Mouse (Mus musculus) hindbrain, embryonic 16.5 days (tissue): ENCODE results near the gene She. TPM values are rescaled to one million over a fixed set of nuclear protein-coding genes. Genes with fewer than 3 reads are reported as not detected.

Experiments used
- ATAC-seq: fragments of 200-750 bp; cut with Nextera tagmentation; 2 replicates; pipeline ENCODE4 v1.8.0; 2017; ENCODE audit warnings: moderate TSS enrichment, moderate library complexity
- H3K27ac ChIP-seq: fragments of 300-500 bp; sonication (generic); 2 replicates; pipeline ENCODE4 v1.5.1; 2014; ENCODE audit warnings: low read depth, mild to moderate bottlenecking, control low read depth, low read length, moderate library complexity
- H3K27me3 ChIP-seq: fragments of 300-500 bp; sonication (generic); replicated peaks from 2 replicates; pipeline ENCODE4 v1.6.1; 2014; ENCODE audit warnings: low read length; ENCODE audit not compliant: control insufficient read depth, insufficient read depth
- H3K36me3 ChIP-seq: fragments of 300-500 bp; sonication (generic); 2 replicates; pipeline ENCODE4 v1.6.1; 2014; ENCODE audit warnings: mild to moderate bottlenecking, low read length, moderate library complexity, mixed read lengths; ENCODE audit not compliant: control insufficient read depth, insufficient read depth
- H3K4me1 ChIP-seq: fragments of 300-500 bp; sonication (generic); 2 replicates; pipeline ENCODE4 v1.6.1; 2014; ENCODE audit warnings: low read depth, low read length; ENCODE audit not compliant: control insufficient read depth, insufficient read depth
- H3K4me2 ChIP-seq: fragments of 300-500 bp; sonication (generic); 2 replicates; pipeline ENCODE4 v1.6.1; 2014; ENCODE audit warnings: mild to moderate bottlenecking, low read length, control low read depth, moderate library complexity
- H3K4me3 ChIP-seq: fragments of 300-500 bp; sonication (generic); 2 replicates; pipeline ENCODE4 v1.5.1; 2014; ENCODE audit warnings: mild to moderate bottlenecking, low read length, control low read depth, moderate library complexity
- H3K9ac ChIP-seq: fragments of 300-500 bp; sonication (generic); 2 replicates; pipeline ENCODE4 v1.6.1; 2014; ENCODE audit warnings: low read depth, mild to moderate bottlenecking, control low read depth, low read length, moderate library complexity
- H3K9me3 ChIP-seq: fragments of 300-500 bp; sonication (generic); 2 replicates; pipeline ENCODE4 v1.6.1; 2014; ENCODE audit warnings: mild to moderate bottlenecking, low read length, moderate library complexity; ENCODE audit not compliant: control insufficient read depth
- WGBS: fragments of 180-500 bp; shearing (Covaris S2); extraction: QIAGEN DNeasy Blood & Tissue Kit; methylation state at CpG from one replicate; pipeline ENCODE4 v1.1.7; 2014; 5-methylcytosine and 5-hydroxymethylcytosine counted together
- polyA plus RNA-seq: library from polyadenylated mRNA; unstranded; fragments of >200 nt; fragmentation: Nextera tagmentation; extraction: Ambion mirVana; gene quantifications from 2 replicates; pipeline ENCODE4 v1.2.1, GENCODE M21; 2015

Gene She
- polyA plus RNA-seq, 1 experiment from 2014 or later: 1.2 TPM

DNA sequence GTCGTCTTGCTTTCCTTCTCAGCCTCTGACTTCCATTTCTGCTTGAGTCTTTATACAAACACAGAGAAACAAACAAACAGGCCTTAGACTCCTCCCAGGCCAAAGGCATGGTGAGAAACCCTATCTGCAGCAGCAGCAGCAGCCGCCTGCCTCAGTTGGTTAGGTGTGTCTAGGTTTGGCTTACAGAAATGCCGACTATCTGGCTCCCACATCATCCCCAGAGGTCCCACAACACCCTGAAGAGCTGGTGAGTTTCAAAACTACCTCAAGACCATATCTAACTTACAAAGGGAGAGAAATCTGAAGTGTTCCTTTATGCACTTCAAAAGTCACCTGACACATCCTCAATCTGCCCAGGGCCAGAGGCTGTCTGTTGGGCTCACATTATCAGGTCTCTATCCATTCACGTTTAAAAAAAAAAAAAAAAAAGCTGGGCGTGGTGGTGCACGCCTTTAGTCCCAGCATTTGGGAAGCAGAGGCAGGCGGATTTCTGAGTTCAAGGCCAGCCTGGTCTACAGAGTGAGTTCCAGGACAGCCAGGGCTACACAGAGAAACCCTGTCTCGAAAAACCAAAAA, 40.3 kb downstream of the She start:
- no peaks in the 10 kb centered on the region for H3K36me3 ChIP-seq
- ATAC-seq: no peak
- no peaks in the 10 kb centered on the region for H3K27me3 ChIP-seq
- H3K4me2 ChIP-seq: no peak overlapping the region
- H3K27ac ChIP-seq: no peak overlapping the region
- WGBS: 83% methylated on average over 8 of the region's 8 CpGs
- peaks cover 7% of the 10 kb centered on the region; the same call in 1 of the 2 replicates for H3K4me1 ChIP-seq
- H3K9me3 ChIP-seq: no peaks in the 10 kb centered on the region
- no peak overlapping the region for H3K9ac ChIP-seq
- H3K4me3 ChIP-seq: no peak overlapping the region

DNA sequence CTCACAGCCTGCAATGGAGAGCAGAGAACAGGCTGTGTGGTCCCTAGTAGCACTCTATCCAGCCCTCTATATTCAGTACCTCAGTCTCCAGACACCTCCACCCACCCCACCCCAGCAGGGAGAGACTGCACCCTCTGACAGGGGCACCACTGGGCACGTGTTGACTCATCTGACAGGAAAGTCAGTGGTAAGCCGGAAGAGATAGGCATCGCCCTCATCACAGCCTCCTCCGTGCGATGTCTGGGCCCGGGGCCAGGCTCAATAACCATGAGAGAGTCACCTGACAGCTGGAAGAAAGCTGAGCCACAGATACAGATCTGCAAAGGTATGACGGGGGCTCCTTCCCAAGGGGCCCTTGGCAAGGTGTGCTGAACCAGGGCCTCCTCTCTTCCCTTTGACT, 41.0 kb downstream of the She start:
- H3K27me3 ChIP-seq: no peaks in the 10 kb centered on the region
- no peak overlapping the region for H3K4me2 ChIP-seq
- no peaks in the 10 kb centered on the region for H3K9me3 ChIP-seq
- WGBS: 66% methylated on average over 7 of the region's 7 CpGs
- H3K36me3 ChIP-seq: no peaks in the 10 kb centered on the region
- no peak overlapping the region for H3K4me3 ChIP-seq
- no peak overlapping the region for H3K27ac ChIP-seq
- H3K9ac ChIP-seq: no peak overlapping the region
- no peak for ATAC-seq
- peaks cover 7% of the 10 kb centered on the region; the same call in 1 of the 2 replicates for H3K4me1 ChIP-seq

- 63% methylated on average over 6 of the region's 6 CpGs for WGBS
- Histone ChIP-seq H3K4me2 (no peak overlapping the region), H3K9ac (no peak overlapping the region), H3K9me3 (no peaks in the 10 kb centered on the region), H3K4me3 (no peak overlapping the region), H3K4me1 (peaks cover 6% of the 10 kb centered on the region; the same call in 1 of the 2 replicates), H3K36me3 (no peaks in the 10 kb centered on the region), H3K27me3 (no peaks in the 10 kb centered on the region), H3K27ac (no peak overlapping the region)
- no peak for ATAC-seq
Measured at GRCm38 (mm10) chr3:89872684-89873083, 41.5 kb downstream of the She start.

- Histone ChIP-seq H3K4me3 (no peak overlapping the region), H3K27me3 (no peaks in the 10 kb centered on the region), H3K4me2 (no peak overlapping the region), H3K9me3 (no peaks in the 10 kb centered on the region), H3K36me3 (no peaks in the 10 kb centered on the region), H3K4me1 (no peaks in the 10 kb centered on the region; the same call in 1 of the 2 replicates), H3K9ac (no peak overlapping the region), H3K27ac (no peak overlapping the region)
- ATAC-seq: no peak
- 92% methylated on average over 5 of the region's 5 CpGs for WGBS
Measured at GRCm38 (mm10) chr3:89874076-89874475, 42.9 kb downstream of the She start.

DNA sequence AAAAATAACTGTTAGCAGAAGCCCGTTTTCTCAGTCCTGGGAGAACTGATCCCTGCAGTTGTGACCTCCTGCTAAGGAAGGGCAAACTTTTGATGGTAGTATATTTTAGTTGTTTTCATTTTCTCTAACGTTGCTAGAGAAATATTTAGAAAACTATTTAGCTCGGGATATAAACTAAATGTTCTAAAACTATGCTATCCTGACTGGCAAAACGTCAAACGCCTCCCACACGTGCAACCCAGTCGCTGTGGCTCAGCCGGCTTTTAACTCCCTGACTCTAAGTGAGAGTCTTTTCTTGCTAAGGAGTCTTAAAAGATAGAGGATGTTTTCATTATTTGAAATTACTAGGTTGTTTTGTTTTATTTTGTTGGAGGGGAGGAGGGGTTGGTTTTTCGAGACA, 43.9 kb downstream of the She start:
- ATAC-seq: no peak
- Histone ChIP-seq H3K36me3 (no peaks in the 10 kb centered on the region), H3K4me1 (no peaks in the 10 kb centered on the region; the same call in 1 of the 2 replicates), H3K9ac (no peak overlapping the region), H3K27ac (no peak overlapping the region), H3K9me3 (no peaks in the 10 kb centered on the region), H3K27me3 (no peaks in the 10 kb centered on the region), H3K4me2 (no peak overlapping the region), H3K4me3 (no peak overlapping the region)
- WGBS: 85% methylated on average over 9 of the region's 9 CpGs

- Histone ChIP-seq H3K4me3 (no peak overlapping the region), H3K9ac (no peak overlapping the region), H3K4me1 (no peaks in the 10 kb centered on the region), H3K27ac (no peak overlapping the region), H3K9me3 (no peaks in the 10 kb centered on the region), H3K36me3 (no peaks in the 10 kb centered on the region), H3K4me2 (no peak overlapping the region), H3K27me3 (no peaks in the 10 kb centered on the region)
- ATAC-seq: no peak
- 78% methylated on average over 8 of the region's 8 CpGs for WGBS
Measured at GRCm38 (mm10) chr3:89875781-89876180, 44.6 kb downstream of the She start.

DNA sequence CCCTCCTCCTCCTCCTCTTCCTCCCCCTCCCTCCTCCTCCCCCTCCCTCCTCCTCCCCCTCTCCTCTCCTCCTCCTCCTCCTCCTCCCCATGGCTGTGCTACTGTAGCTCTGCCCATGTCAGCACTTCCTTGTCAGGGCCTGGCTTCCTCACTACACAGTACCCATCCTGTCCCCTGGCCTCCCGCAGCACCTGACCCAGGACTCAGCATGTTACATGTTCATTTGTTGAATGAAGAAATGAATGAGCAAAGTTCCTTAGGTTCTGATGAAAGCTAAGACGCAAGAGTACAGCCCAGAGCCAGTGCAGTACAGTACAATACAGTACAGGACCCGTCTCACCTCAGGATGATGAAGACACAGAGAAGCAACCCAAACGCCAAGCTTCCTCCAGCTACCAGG, 45.3 kb downstream of the She start:
- no peak overlapping the region for H3K27ac ChIP-seq
- no peaks in the 10 kb centered on the region for H3K4me1 ChIP-seq
- no peaks in the 10 kb centered on the region for H3K36me3 ChIP-seq
- H3K4me3 ChIP-seq: no peak overlapping the region
- H3K27me3 ChIP-seq: no peaks in the 10 kb centered on the region
- H3K9ac ChIP-seq: no peak overlapping the region
- ATAC-seq: no peak
- no peak overlapping the region for H3K4me2 ChIP-seq
- no peaks in the 10 kb centered on the region for H3K9me3 ChIP-seq
- WGBS: 68% methylated on average over 4 of the region's 4 CpGs

GRCm38 (mm10) chr3:89877129-89877528, 46.0 kb downstream of the She start:
- Histone ChIP-seq H3K27me3 (no peaks in the 10 kb centered on the region), H3K4me3 (no peak overlapping the region), H3K9me3 (no peaks in the 10 kb centered on the region), H3K27ac (no peak overlapping the region), H3K9ac (no peak overlapping the region), H3K4me2 (no peak overlapping the region), H3K4me1 (no peaks in the 10 kb centered on the region), H3K36me3 (no peaks in the 10 kb centered on the region)
- no peak for ATAC-seq
- WGBS: 77% methylated on average over 8 of the region's 8 CpGs

- no peaks in the 10 kb centered on the region for H3K27me3 ChIP-seq
- 46% methylated on average over 3 of the region's 3 CpGs for WGBS
- ATAC-seq: no peak
Measured at GRCm38 (mm10) chr3:89878456-89878855, 47.3 kb downstream of the She start.

GRCm38 (mm10) chr3:89879326-89879725, 48.2 kb downstream of the She start:
- Histone ChIP-seq H3K9ac (no peak overlapping the region), H3K36me3 (no peaks in the 10 kb centered on the region), H3K27me3 (no peaks in the 10 kb centered on the region), H3K4me3 (no peak overlapping the region), H3K4me2 (no peak overlapping the region), H3K9me3 (no peaks in the 10 kb centered on the region), H3K27ac (no peak overlapping the region), H3K4me1 (no peaks in the 10 kb centered on the region)
- WGBS: 69% methylated on average over 3 of the region's 3 CpGs
- ATAC-seq: no peak

More at GRCm38 (mm10) chr3:89878456-89878855, 47.3 kb downstream of the She start:
- no peak overlapping the region for H3K9ac ChIP-seq
- no peaks in the 10 kb centered on the region for H3K36me3 ChIP-seq
- H3K4me3 ChIP-seq: no peak overlapping the region
- H3K9me3 ChIP-seq: no peaks in the 10 kb centered on the region
- H3K27ac ChIP-seq: no peak overlapping the region
- H3K4me2 ChIP-seq: no peak overlapping the region
- H3K4me1 ChIP-seq: no peaks in the 10 kb centered on the region
